Mouse (Mus musculus) yolk sac, embryonic 10.5 days (tissue): ENCODE results near the gene Emx1.

Experiments
- DNase-seq: peaks from one replicate; pipeline ENCODE4 v3.0.0-alpha.2; 2017; ENCODE audit warnings: low spot score

Emx1 gene

GRCm38 (mm10) chr6:85189361-85189760, 2.1 kb downstream of the Emx1 start:
- DNase-seq: no peak

- DNase-seq: peak; percentile 32
These were observed 2.8 kb downstream of the Emx1 start for GRCm38 (mm10) chr6:85189911-85190591.

DNA sequence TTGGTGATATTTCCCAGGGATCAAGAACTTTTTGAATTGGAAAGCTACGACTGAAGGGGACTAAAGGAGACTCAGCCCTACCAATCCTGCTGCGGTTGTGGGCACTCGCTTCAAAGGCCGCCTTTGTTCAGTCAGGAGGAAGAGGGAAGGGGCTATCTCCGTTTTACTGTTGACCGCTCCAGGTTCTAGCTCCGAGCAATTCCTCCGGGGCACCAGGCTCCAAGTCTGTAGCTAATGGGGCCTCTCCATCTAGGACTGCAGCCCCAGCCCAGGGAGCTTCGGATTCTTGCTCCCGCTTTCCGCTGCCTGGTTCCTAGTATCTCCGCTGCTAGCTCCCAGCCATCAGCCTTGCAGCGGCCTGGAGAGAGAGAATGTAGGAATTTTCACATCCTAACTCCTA, 3.4 kb downstream of the Emx1 start:
- no peak for DNase-seq

- DNase-seq: no peak
These were observed 4.7 kb downstream of the Emx1 start for GRCm38 (mm10) chr6:85191751-85192440.

- DNase-seq: no peak
These were observed 6.4 kb downstream of the Emx1 start for GRCm38 (mm10) chr6:85193381-85194318.

GRCm38 (mm10) chr6:85197951-85198350, 10.7 kb downstream of the Emx1 start:
- no peak for DNase-seq

GRCm38 (mm10) chr6:85206182-85206938, 19.1 kb downstream of the Emx1 start:
- DNase-seq: no peak

DNA sequence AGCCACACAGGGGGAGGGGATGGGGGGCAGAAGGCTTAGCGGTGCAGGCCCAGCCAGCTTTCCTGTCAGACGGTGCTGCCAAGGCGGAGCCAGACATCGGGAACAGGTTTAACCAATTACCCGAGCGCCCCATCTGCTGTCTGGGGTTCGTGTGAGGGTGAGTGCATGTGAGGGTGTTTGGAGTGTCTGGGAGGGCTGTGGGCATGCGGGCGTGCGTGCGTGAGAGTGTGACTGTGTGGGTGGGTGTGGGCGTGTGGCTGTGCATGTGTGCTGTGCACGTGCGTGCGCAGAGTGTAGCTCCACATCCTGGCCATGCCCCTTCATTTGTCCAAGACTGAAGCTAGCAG, 19.7 kb downstream of the Emx1 start:
- DNase-seq: no peak

DNA sequence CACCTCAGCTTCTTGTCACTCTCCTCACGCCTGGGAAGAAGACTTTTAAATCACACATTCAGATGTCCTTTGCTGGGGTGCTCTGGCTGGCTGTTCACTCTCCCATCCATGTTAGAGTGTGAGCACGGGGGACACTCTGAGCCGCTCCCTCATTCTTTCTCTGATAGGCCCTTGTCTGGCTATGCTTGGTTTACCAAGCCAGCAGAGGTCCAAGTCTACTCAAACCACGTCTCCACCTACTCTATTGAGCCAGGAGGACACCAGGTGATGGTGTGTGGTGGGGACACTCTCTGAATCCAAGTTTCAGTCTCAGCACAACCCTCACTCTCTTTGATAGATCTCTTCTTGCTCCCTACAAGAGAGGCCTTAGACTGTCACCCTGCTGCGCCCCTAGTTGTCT, 20.1 kb downstream of the Emx1 start:
- DNase-seq: no peak

GRCm38 (mm10) chr6:85209226-85209967, 22.2 kb downstream of the Emx1 start:
- no peak for DNase-seq

- DNase-seq: no peak
These were observed 23.4 kb downstream of the Emx1 start for GRCm38 (mm10) chr6:85210686-85211085.

DNA sequence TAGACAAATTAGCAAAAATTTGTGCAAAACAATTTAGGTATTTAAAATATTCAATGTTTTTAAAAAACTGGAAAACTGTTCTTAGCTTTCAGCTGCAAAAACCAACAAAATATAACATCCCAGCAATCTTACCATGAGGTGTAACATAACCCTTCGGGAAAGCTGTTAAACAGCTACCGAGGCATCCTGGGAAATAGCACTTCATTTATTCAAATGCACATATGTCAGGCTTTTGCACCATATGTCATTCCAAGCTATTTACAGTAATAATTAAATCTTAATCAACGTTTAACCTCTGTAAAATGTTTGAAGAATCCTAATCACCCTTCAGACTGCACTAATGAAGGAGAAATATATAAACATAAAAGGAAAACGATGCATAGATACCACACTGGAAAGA, 31.0 kb downstream of the Emx1 start:
- DNase-seq: no peak

DNA sequence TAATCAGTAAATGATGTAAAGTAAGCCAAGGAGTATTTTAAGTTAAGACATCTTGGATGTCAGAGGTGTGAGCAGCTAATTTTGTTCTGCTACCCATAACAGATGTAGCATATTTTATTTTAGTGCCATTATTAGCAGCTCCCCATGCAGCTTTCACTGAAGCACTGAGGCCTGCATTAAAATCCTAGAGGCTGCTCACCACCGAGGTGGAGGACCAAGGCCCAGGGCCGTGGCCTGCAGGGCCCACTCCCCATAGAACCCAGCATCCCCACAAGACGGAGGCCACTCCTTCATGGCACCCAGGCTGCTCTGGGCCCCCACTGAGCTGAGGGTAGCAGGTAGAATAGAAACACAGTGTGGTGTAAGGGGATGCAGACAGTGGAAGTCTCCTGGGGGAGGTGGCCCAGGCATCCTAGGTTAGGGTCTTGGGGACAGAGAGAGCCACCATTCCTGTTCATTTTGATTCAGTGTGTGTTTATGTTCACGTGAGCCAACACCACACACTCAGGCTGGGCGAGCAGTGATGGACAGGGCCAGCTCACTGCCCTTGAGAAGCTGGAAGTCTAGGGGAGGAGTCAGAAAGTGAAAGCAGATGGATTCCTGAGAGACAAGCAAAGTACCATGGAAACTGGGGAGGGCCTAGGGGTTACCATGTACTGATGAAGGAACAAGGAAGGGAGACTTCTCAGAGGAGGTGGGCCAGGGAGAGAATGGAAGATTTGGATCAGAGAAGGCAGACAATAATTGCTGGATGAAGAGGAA, 31.6 kb downstream of the Emx1 start:
- DNase-seq: no peak

DNA sequence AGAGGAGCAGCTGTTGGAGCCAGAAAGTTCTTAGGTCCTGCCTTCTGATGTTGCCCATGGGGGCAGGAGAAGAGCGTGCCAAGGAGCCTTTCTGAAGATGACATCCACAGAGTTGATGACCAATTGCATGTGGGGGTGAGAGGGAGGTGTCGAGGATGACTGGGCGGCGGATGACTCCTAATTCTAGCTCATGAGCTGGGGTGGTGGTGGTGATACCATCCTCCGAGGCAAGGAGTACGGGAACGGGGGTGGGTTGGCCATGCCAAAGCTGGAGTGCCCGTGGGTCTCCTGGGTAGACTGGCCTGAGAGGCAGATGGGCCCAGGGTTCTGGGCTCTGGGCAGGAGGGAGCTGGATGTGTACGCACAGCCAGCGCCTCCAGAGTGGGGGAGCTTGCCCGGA, 32.5 kb downstream of the Emx1 start:
- DNase-seq: no peak

- DNase-seq: peak; percentile 71
These were observed 33.7 kb downstream of the Emx1 start for GRCm38 (mm10) chr6:85220917-85221316.

- no peak for DNase-seq
These were observed 35.3 kb downstream of the Emx1 start for GRCm38 (mm10) chr6:85222551-85222950.

DNA sequence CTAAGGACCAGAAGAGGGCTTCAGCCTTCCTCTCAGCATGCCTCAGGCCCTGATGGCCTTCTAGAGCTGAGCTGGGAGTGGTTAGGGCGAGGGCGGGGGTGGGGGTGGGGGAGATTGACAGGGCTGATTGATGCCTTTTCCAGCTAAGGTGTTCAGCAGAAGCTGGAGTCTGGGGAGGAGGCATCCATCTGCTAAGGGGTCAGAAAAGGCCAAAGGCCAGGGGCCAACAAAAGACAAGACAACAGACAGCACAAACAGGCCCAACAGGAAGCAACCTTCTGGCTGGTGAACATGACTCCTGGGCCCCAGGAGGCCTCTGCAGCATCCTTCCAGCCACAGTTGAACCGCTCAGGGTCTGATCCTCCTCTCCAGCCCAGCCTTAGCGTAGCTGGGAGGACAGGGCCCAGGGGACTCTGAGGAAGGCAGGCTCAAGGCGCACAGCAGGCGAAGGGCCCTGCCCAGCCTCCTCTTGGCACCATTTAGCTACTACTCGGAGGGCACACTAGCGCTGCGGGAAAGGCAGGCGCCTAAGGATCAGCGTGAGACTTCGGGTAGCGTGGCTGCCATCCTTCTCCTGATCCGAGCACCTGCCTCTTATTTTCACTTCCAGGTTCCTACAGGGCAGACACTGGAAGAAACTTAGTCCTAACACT, 36.4 kb downstream of the Emx1 start:
- DNase-seq: peak; percentile 56

GRCm38 (mm10) chr6:85224442-85224891, 37.2 kb downstream of the Emx1 start:
- DNase-seq: no peak

GRCm38 (mm10) chr6:85226570-85226969, 39.3 kb downstream of the Emx1 start:
- no peak for DNase-seq

GRCm38 (mm10) chr6:85227520-85227919, 40.3 kb downstream of the Emx1 start:
- DNase-seq: no peak
